11 mouse cellular contexts compared by ENCODE assay signal in the genomic region with DNA sequence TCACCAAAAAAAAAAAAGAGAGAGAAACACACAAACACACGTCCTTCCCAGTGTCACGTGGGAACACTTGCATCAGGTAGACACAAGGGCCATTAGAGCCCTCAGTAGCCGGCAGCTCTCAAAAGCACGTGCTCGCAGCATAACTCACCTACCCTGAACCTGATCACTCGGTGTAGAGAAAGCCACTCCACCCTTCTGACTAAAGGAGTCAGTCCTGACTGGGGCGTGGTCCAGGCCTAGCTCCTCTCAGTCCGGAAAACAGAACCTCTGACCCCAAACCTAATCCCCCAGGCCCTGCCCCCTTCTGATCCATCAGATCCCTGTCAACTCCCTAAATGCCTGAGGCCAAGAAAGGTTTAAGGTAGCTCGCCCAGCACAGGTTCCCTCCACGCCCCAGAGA. TPM values are rescaled to one million over a fixed set of nuclear protein-coding genes. Genes with fewer than 3 reads are reported as not detected.
A peak's percentile ranks its signal among the peaks of the same experiment; 100 is the strongest.
DNase-seq lines count a peak whose midpoint lies in the region; ATAC-seq and TF ChIP-seq lines count a peak whose summit lies in the region.
"Had no signal": no experiment of that assay in that cellular context is flagged by ENCODE, and none has a peak within 500 bp of the region (broad histone marks: within the 10 kb centered on the region; RNA-seq: fewer than 3 reads in every experiment).

No protein-coding gene starts in this region.

- no peak overlapping the region for H3K9ac ChIP-seq in embryonic facial prominence, embryonic 14.5 days (ENCODE audit: low read depth, low read length)
- H3K9ac ChIP-seq in heart, embryonic 12.5 days, result no peak overlapping the region

- WGBS in embryonic facial prominence, embryonic 14.5 days, result 12% methylated on average over 10 of the region's 10 CpGs
- WGBS in lung, adult 2 months, result 58% methylated on average over 10 of the region's 10 CpGs
- 17% methylated on average over 10 of the region's 10 CpGs for WGBS in heart, embryonic 12.5 days

- H3K4me3 ChIP-seq in embryonic facial prominence, embryonic 14.5 days (ENCODE audit: low read depth, low read length), result peak overlapping the region; percentile 15; the same call in 1 of the 2 replicates
- no peak overlapping the region for H3K4me3 ChIP-seq in lung, adult 2 months (replicated peaks; ENCODE audit: extremely low read depth, low read depth, low read length)
- no peak overlapping the region for H3K4me3 ChIP-seq in heart, embryonic 12.5 days

- ATAC-seq in embryonic facial prominence, embryonic 14.5 days (ENCODE audit: low read depth), result no peak
- ATAC-seq in heart, embryonic 12.5 days (ENCODE audit: insufficient number of reproducible peaks, low FRiP score), result no peak

- no peak for TF ChIP-seq CTCF in lung, adult 2 months (IDR thresholded peaks at IDR 0.05; ENCODE audit: insufficient read depth, low read length)

- no peaks in the 10 kb centered on the region for H3K36me3 ChIP-seq in embryonic facial prominence, embryonic 14.5 days (ENCODE audit: control insufficient read depth, insufficient read depth, low read length)
- no peaks in the 10 kb centered on the region for H3K36me3 ChIP-seq in heart, embryonic 12.5 days

- no peak overlapping the region for H3K27ac ChIP-seq in embryonic facial prominence, embryonic 14.5 days (replicated peaks; ENCODE audit: low read depth, low read length)
- H3K27ac ChIP-seq in heart, embryonic 12.5 days (ENCODE audit: poor library complexity, severe bottlenecking), result no peak overlapping the region

- peaks cover 76% of the 10 kb centered on the region for H3K27me3 ChIP-seq in embryonic facial prominence, embryonic 14.5 days (replicated peaks; ENCODE audit: control insufficient read depth, insufficient read depth, low read length)
- H3K27me3 ChIP-seq in heart, embryonic 12.5 days (replicated peaks), result peaks cover 84% of the 10 kb centered on the region

- TF ChIP-seq POLR2A in lung, adult 2 months (IDR thresholded peaks at IDR 0.05; ENCODE audit: borderline replicate concordance, extremely low read depth, low read depth, low read length), result no peak

- no peaks in the 10 kb centered on the region for H3K9me3 ChIP-seq in embryonic facial prominence, embryonic 14.5 days (ENCODE audit: control insufficient read depth, low read length)
- no peaks in the 10 kb centered on the region for H3K9me3 ChIP-seq in heart, embryonic 12.5 days (replicated peaks)

- H3K4me1 ChIP-seq in embryonic facial prominence, embryonic 14.5 days (ENCODE audit: control insufficient read depth, insufficient read depth, low read length), result peaks cover 9% of the 10 kb centered on the region
- 0 out of 2 replicates have a peak, but pooled peaks cover 4% of the 10 kb centered on the region for H3K4me1 ChIP-seq in lung, adult 2 months (ENCODE audit: control insufficient read depth, insufficient read depth, low read length)
- H3K4me1 ChIP-seq in heart, embryonic 12.5 days (replicated peaks), result peaks cover 8% of the 10 kb centered on the region; the same call in 1 of the 2 replicates

- H3K4me2 ChIP-seq in embryonic facial prominence, embryonic 14.5 days (ENCODE audit: low read depth, low read length), result no peak overlapping the region; the same call in 1 of the 2 replicates
- no peak overlapping the region for H3K4me2 ChIP-seq in heart, embryonic 12.5 days

- peak; percentile 18 for DNase-seq in kidney, adult 18-20 months
- no peak for DNase-seq in kidney, adult 8-10 months
- peak; percentile 97 for DNase-seq in R1 (ENCODE audit: low read depth, low spot score)
- no peak for DNase-seq in embryonic facial prominence, embryonic 14.5 days (ENCODE audit: low spot score)
- peak; percentile 40 for DNase-seq in lung, adult 2 months
- no peak for DNase-seq in spleen, postnatal 14 days (ENCODE audit: low spot score in 2 of 2)
- no peak for DNase-seq in layer of hippocampus, adult 18-20 months (ENCODE audit: low spot score in 2 of 2)
- DNase-seq: adrenal gland, postnatal 25 days; gastrocnemius, postnatal 25 days; thymus, adult 2 months had no signal

RNA-seq across cellular contexts. Expression of a gene that starts 2.7 kb away (rescaled TPM):
- polyA plus RNA-seq in embryonic facial prominence, embryonic 14.5 days (2014; fragmentation: Nextera tagmentation; extraction: Ambion mirVana), result 2.4 and 3.4 TPM in 2 replicates
- 6.4 and 12.3 TPM in 2 replicates for polyA plus RNA-seq in lung, adult 2 months (2012; rRNA removed)
- 10 to 100 TPM; 46.1 to 48.8 TPM for total RNA-seq in layer of hippocampus, adult 18-20 months (2021)
- 2.0 and 2.5 TPM in 2 replicates for polyA plus RNA-seq in heart, embryonic 12.5 days (2016; fragmentation: Nextera tagmentation; extraction: Ambion mirVana)

RNA-seq across cellular contexts. Expression of a gene that starts 36.4 kb away (rescaled TPM):
- polyA plus RNA-seq in embryonic facial prominence, embryonic 14.5 days (2014; fragmentation: Nextera tagmentation; extraction: Ambion mirVana), result 3.5 and 4.5 TPM in 2 replicates
- 65.9 and 79.6 TPM in 2 replicates for polyA plus RNA-seq in lung, adult 2 months (2012; rRNA removed)
- 100 to 1,000 TPM; 122 to 137 TPM for total RNA-seq in layer of hippocampus, adult 18-20 months (2021)
- polyA plus RNA-seq in heart, embryonic 12.5 days (2016; fragmentation: Nextera tagmentation; extraction: Ambion mirVana), result 1.8 and 2.2 TPM in 2 replicates

RNA-seq across cellular contexts. Expression of a gene that starts 50.9 kb away (rescaled TPM):
- 0.76 and 1.6 TPM in 2 replicates for polyA plus RNA-seq in embryonic facial prominence, embryonic 14.5 days (2014; fragmentation: Nextera tagmentation; extraction: Ambion mirVana)
- 6.4 and 7.0 TPM in 2 replicates for polyA plus RNA-seq in lung, adult 2 months (2012; rRNA removed)
- 100 to 1,000 TPM; 218 to 221 TPM for total RNA-seq in layer of hippocampus, adult 18-20 months (2021)
- 0.09 TPM in 1 of 2 replicates, not detected in the other for polyA plus RNA-seq in heart, embryonic 12.5 days (2016; fragmentation: Nextera tagmentation; extraction: Ambion mirVana)

RNA-seq across cellular contexts. Expression of a gene that starts 58.8 kb away (rescaled TPM):
- polyA plus RNA-seq in embryonic facial prominence, embryonic 14.5 days (2014; fragmentation: Nextera tagmentation; extraction: Ambion mirVana), result 24.5 and 29.3 TPM in 2 replicates
- 26.4 and 34.0 TPM in 2 replicates for polyA plus RNA-seq in lung, adult 2 months (2012; rRNA removed)
- total RNA-seq in layer of hippocampus, adult 18-20 months (2021), result 10 to 100 TPM; 51.3 to 52.0 TPM
- 40.5 and 44.8 TPM in 2 replicates for polyA plus RNA-seq in heart, embryonic 12.5 days (2016; fragmentation: Nextera tagmentation; extraction: Ambion mirVana)

Comparison
In these comparisons a context has a peak if more than half of its experiments do, and no peak if none do; other contexts are left out.
1. DNase-seq: peak in kidney, adult 18-20 months (single experiment), R1 (single experiment) and lung, adult 2 months (single experiment); none in kidney, adult 8-10 months (0 of 2), embryonic facial prominence, embryonic 14.5 days (single experiment), spleen, postnatal 14 days (0 of 2) and layer of hippocampus, adult 18-20 months (0 of 2).
2. RNA of a gene that starts 36.4 kb away (polyA plus RNA-seq): 65.9 to 79.6 TPM in lung, adult 2 months; 3.5 to 4.5 TPM in embryonic facial prominence, embryonic 14.5 days and 1.8 to 2.2 TPM in heart, embryonic 12.5 days; every median in the first group is over 10 times any median in the second.